Mouse (Mus musculus) midbrain, embryonic 11.5 days (tissue): ENCODE results near the gene Tmcc3. TPM values are rescaled to one million over a fixed set of nuclear protein-coding genes. Genes with fewer than 3 reads are reported as not detected.

ENCODE experiments used
- ATAC-seq: fragments of 200-750 bp; cut with Nextera tagmentation; 2 replicates; pipeline ENCODE4 v1.8.0; 2017; ENCODE audit warnings: moderate TSS enrichment, moderate library complexity; ENCODE audit not compliant: low FRiP score
- DNase-seq: peaks from one replicate; pipeline ENCODE4 v3.0.0; 2015; ENCODE audit warnings: low spot score; ENCODE audit errors: missing footprints
- H3K27ac ChIP-seq: fragments of 300-500 bp; sonication (generic); 2 replicates; pipeline ENCODE4 v1.5.1; 2014; ENCODE audit warnings: low read depth, low read length
- H3K27me3 ChIP-seq: fragments of 300-500 bp; sonication (generic); 2 replicates; pipeline ENCODE4 v1.6.1; 2014; ENCODE audit warnings: mild to moderate bottlenecking, low read length, moderate library complexity, mixed read lengths; ENCODE audit not compliant: control insufficient read depth, insufficient read depth
- H3K36me3 ChIP-seq: fragments of 300-500 bp; sonication (generic); 2 replicates; pipeline ENCODE4 v1.6.1; 2014; ENCODE audit warnings: mild to moderate bottlenecking, low read length, moderate library complexity, mixed read lengths; ENCODE audit not compliant: control insufficient read depth, insufficient read depth
- H3K4me1 ChIP-seq: fragments of 300-500 bp; sonication (generic); 2 replicates; pipeline ENCODE4 v1.6.1; 2014; ENCODE audit warnings: low read length; ENCODE audit not compliant: control insufficient read depth, insufficient read depth
- H3K4me2 ChIP-seq: fragments of 300-500 bp; sonication (generic); 2 replicates; pipeline ENCODE4 v1.6.1; 2014; ENCODE audit warnings: mild to moderate bottlenecking, moderate library complexity
- H3K4me3 ChIP-seq: fragments of 300-500 bp; sonication (generic); 2 replicates; pipeline ENCODE4 v1.5.1; 2014; ENCODE audit warnings: low read depth, low read length
- H3K9ac ChIP-seq: fragments of 300-500 bp; sonication (generic); 2 replicates; pipeline ENCODE4 v1.6.1; 2014; ENCODE audit warnings: low read length
- H3K9me3 ChIP-seq: fragments of 300-500 bp; sonication (generic); 2 replicates; pipeline ENCODE4 v1.6.1; 2016; ENCODE audit warnings: low read length; ENCODE audit not compliant: control insufficient read depth
- WGBS: fragments of 180-500 bp; shearing (Covaris S2); extraction: QIAGEN DNeasy Blood & Tissue Kit; methylation state at CpG from one replicate; pipeline ENCODE4 v1.1.7; 2014; 5-methylcytosine and 5-hydroxymethylcytosine counted together
- polyA plus RNA-seq: library from polyadenylated mRNA; unstranded; fragments of >200 nt; fragmentation: Nextera tagmentation; extraction: Ambion mirVana; gene quantifications from 2 replicates; pipeline ENCODE4 v1.2.1, GENCODE M21; 2014

Gene Tmcc3
- polyA plus RNA-seq, 1 experiment from 2014 or later: 3.2 TPM

- no peak for ATAC-seq
- peak; percentile 87 for DNase-seq
- Histone ChIP-seq H3K4me2 (no peak overlapping the region), H3K9ac (no peak overlapping the region), H3K9me3 (no peaks in the 10 kb centered on the region), H3K36me3 (no peaks in the 10 kb centered on the region), H3K27ac (no peak overlapping the region), H3K4me1 (peaks cover 15% of the 10 kb centered on the region), H3K27me3 (no peaks in the 10 kb centered on the region), H3K4me3 (no peak overlapping the region)
- 48% methylated on average over 22 of the region's 22 CpGs for WGBS
Observed at GRCm38 (mm10) chr10:94415950-94416844, 104.4 kb downstream of the Tmcc3 start.

- 91% methylated on average over 4 of the region's 4 CpGs for WGBS
- H3K4me2 ChIP-seq: no peak overlapping the region
- H3K9ac ChIP-seq: no peak overlapping the region
- H3K9me3 ChIP-seq: no peaks in the 10 kb centered on the region
- ATAC-seq (no peak), DNase-seq (peak; percentile 44)
- H3K27me3 ChIP-seq: no peaks in the 10 kb centered on the region
- peaks cover 15% of the 10 kb centered on the region for H3K4me1 ChIP-seq
- no peaks in the 10 kb centered on the region for H3K36me3 ChIP-seq
- no peak overlapping the region for H3K4me3 ChIP-seq
- H3K27ac ChIP-seq: no peak overlapping the region
Observed at GRCm38 (mm10) chr10:94417643-94418042, 105.9 kb downstream of the Tmcc3 start.

- Histone ChIP-seq H3K9ac (no peak overlapping the region), H3K4me1 (no peaks in the 10 kb centered on the region), H3K27me3 (no peaks in the 10 kb centered on the region), H3K9me3 (no peaks in the 10 kb centered on the region), H3K4me3 (no peak overlapping the region), H3K36me3 (no peaks in the 10 kb centered on the region), H3K27ac (no peak overlapping the region), H3K4me2 (no peak overlapping the region)
- WGBS: 65% methylated on average over 12 of the region's 12 CpGs
- ATAC-seq (peak; percentile 72; the same call in 1 of the 2 replicates), DNase-seq (no peak)
Observed at GRCm38 (mm10) chr10:94426000-94426920, 114.5 kb downstream of the Tmcc3 start.

GRCm38 (mm10) chr10:94426921-94427270 is 115.1 kb downstream of the Tmcc3 start:
- Histone ChIP-seq H3K27ac (no peak overlapping the region), H3K36me3 (no peaks in the 10 kb centered on the region), H3K4me1 (no peaks in the 10 kb centered on the region), H3K27me3 (no peaks in the 10 kb centered on the region), H3K4me3 (no peak overlapping the region), H3K9me3 (no peaks in the 10 kb centered on the region), H3K9ac (no peak overlapping the region), H3K4me2 (no peak overlapping the region)
- no peak for DNase-seq
- WGBS: 89% methylated on average over 15 of the region's 15 CpGs
- ATAC-seq: no peak

- no peaks in the 10 kb centered on the region for H3K9me3 ChIP-seq
- H3K27me3 ChIP-seq: no peaks in the 10 kb centered on the region
- no peak for ATAC-seq
- H3K36me3 ChIP-seq: no peaks in the 10 kb centered on the region
- H3K9ac ChIP-seq: no peak overlapping the region
- no peak overlapping the region for H3K4me3 ChIP-seq
- no peaks in the 10 kb centered on the region for H3K4me1 ChIP-seq
- H3K4me2 ChIP-seq: no peak overlapping the region
- 89% methylated on average over 12 of the region's 12 CpGs for WGBS
- no peak overlapping the region for H3K27ac ChIP-seq
- DNase-seq: no peak
Observed at GRCm38 (mm10) chr10:94428186-94428942, 116.6 kb downstream of the Tmcc3 start.

- H3K4me2 ChIP-seq: no peak overlapping the region
- no peak overlapping the region for H3K4me3 ChIP-seq
- WGBS: 75% methylated on average over 6 of the region's 6 CpGs
- no peak overlapping the region for H3K9ac ChIP-seq
- no peak for DNase-seq
- H3K27me3 ChIP-seq: no peaks in the 10 kb centered on the region
- no peaks in the 10 kb centered on the region for H3K36me3 ChIP-seq
- H3K4me1 ChIP-seq: no peaks in the 10 kb centered on the region
- ATAC-seq: no peak
- no peaks in the 10 kb centered on the region for H3K9me3 ChIP-seq
- H3K27ac ChIP-seq: no peak overlapping the region
Observed at GRCm38 (mm10) chr10:94430566-94430965, 118.8 kb downstream of the Tmcc3 start.

GRCm38 (mm10) chr10:94432933-94433332 is 121.2 kb downstream of the Tmcc3 start:
- H3K27ac ChIP-seq: no peak overlapping the region
- 64% methylated on average over 5 of the region's 5 CpGs for WGBS
- H3K4me2 ChIP-seq: no peak overlapping the region
- no peak overlapping the region for H3K9ac ChIP-seq
- no peak for ATAC-seq
- no peak for DNase-seq
- H3K4me1 ChIP-seq: no peaks in the 10 kb centered on the region
- H3K9me3 ChIP-seq: no peaks in the 10 kb centered on the region
- H3K4me3 ChIP-seq: no peak overlapping the region
- no peaks in the 10 kb centered on the region for H3K36me3 ChIP-seq
- no peaks in the 10 kb centered on the region for H3K27me3 ChIP-seq

GRCm38 (mm10) chr10:94433901-94434300 is 122.2 kb downstream of the Tmcc3 start:
- Histone ChIP-seq H3K9ac (no peak overlapping the region), H3K4me1 (no peaks in the 10 kb centered on the region), H3K4me2 (no peak overlapping the region), H3K4me3 (no peak overlapping the region), H3K27ac (no peak overlapping the region), H3K36me3 (no peaks in the 10 kb centered on the region), H3K27me3 (no peaks in the 10 kb centered on the region), H3K9me3 (no peaks in the 10 kb centered on the region)
- no peak for DNase-seq
- no peak for ATAC-seq
- WGBS: 25% methylated on average over 7 of the region's 7 CpGs
